Mouse (Mus musculus): ENCODE measurements at regions not wholly inside any gene's neighbourhood (a gene's known extent, or its start where the extent isn't known, plus 50 kb on each side); places are given as distances from the start of the nearest gene placed in this dataset.

GRCm38 (mm10) chr17:51683318-51683717, 149.8 kb downstream of the Satb1 start:
- no peaks in the 10 kb centered on the region for H3K27me3 ChIP-seq (ENCODE audit: control insufficient read depth, insufficient read depth, low read length)
- 81% methylated on average over 4 of the region's 4 CpGs for WGBS
- H3K4me3 ChIP-seq (ENCODE audit: control insufficient read depth in 1 of 2, insufficient read depth in 1 of 2, low read depth in 1 of 2, low read length in 2 of 2): no peak overlapping the region
- H3K27ac ChIP-seq (replicated peaks in 1 of 2; ENCODE audit: control insufficient read depth in 1 of 2, insufficient read depth in 1 of 2, low read depth in 2 of 2, low read length in 2 of 2): no peak overlapping the region
- H3K4me2 ChIP-seq (ENCODE audit: low read length): no peak overlapping the region
- no peak overlapping the region for H3K9ac ChIP-seq (ENCODE audit: low read length)
- H3K36me3 ChIP-seq (ENCODE audit: control insufficient read depth, insufficient read depth, low read length): no peaks in the 10 kb centered on the region
- ATAC-seq (ENCODE audit: insufficient number of reproducible peaks, insufficient read depth, low FRiP score, low read depth): no peak
- H3K4me1 ChIP-seq (ENCODE audit: control insufficient read depth in 2 of 2, insufficient read depth in 2 of 2, low read length in 2 of 2): peaks cover 0 to 2% of the 10 kb centered on the region in 2 experiments; a peak in 1 of 4 replicates
- no peaks in the 10 kb centered on the region for H3K9me3 ChIP-seq (ENCODE audit: control insufficient read depth, low read length)

DNA sequence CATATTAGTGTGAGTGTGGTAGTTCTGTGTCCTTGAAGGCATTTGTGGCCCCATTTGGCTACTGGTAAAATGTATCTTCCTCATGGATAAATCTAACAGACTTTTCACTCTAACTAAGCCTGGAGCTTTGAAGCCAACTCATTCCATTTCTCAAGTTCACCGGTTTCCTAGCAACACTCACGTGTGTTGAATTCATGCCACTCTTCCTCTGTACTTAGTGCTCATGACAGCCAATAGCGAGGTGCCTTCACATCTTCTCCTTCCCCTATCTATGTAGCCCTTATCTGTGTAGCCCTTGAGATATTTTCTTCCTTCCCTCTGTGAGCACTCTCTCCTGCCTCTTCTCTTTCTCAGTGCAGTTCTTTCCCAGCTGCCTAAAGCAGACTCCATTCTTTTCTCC, 150.7 kb downstream of the Satb1 start:
- H3K4me1 ChIP-seq (ENCODE audit: control insufficient read depth in 2 of 2, insufficient read depth in 2 of 2, low read length in 2 of 2): peaks cover 0 to 1% of the 10 kb centered on the region in 2 experiments; a peak in 1 of 4 replicates
- 47% methylated on average over 3 of the region's 3 CpGs for WGBS
- no peaks in the 10 kb centered on the region for H3K9me3 ChIP-seq (ENCODE audit: control insufficient read depth, low read length)
- H3K27me3 ChIP-seq (ENCODE audit: control insufficient read depth, insufficient read depth, low read length): no peaks in the 10 kb centered on the region
- no peaks in the 10 kb centered on the region for H3K36me3 ChIP-seq (ENCODE audit: control insufficient read depth, insufficient read depth, low read length)
- no peak for ATAC-seq (ENCODE audit: insufficient number of reproducible peaks, insufficient read depth, low FRiP score, low read depth)
- no peak overlapping the region for H3K27ac ChIP-seq (replicated peaks in 1 of 2; ENCODE audit: control insufficient read depth in 1 of 2, insufficient read depth in 1 of 2, low read depth in 2 of 2, low read length in 2 of 2)
- no peak overlapping the region for H3K4me3 ChIP-seq (ENCODE audit: control insufficient read depth in 1 of 2, insufficient read depth in 1 of 2, low read depth in 1 of 2, low read length in 2 of 2)
- H3K4me2 ChIP-seq (ENCODE audit: low read length): no peak overlapping the region
- no peak overlapping the region for H3K9ac ChIP-seq (ENCODE audit: low read length)

- Histone ChIP-seq H3K4me3 (ENCODE audit: control insufficient read depth in 1 of 2, insufficient read depth in 1 of 2, low read depth in 1 of 2, low read length in 2 of 2) (no peak overlapping the region), H3K9ac (ENCODE audit: low read length) (no peak overlapping the region), H3K27me3 (ENCODE audit: control insufficient read depth, insufficient read depth, low read length) (no peaks in the 10 kb centered on the region), H3K4me2 (ENCODE audit: low read length) (no peak overlapping the region), H3K4me1 (ENCODE audit: control insufficient read depth in 2 of 2, insufficient read depth in 2 of 2, low read length in 2 of 2) (no peaks in the 10 kb centered on the region), H3K9me3 (ENCODE audit: control insufficient read depth, low read length) (no peaks in the 10 kb centered on the region), H3K36me3 (ENCODE audit: control insufficient read depth, insufficient read depth, low read length) (no peaks in the 10 kb centered on the region), H3K27ac (replicated peaks in 1 of 2; ENCODE audit: control insufficient read depth in 1 of 2, insufficient read depth in 1 of 2, low read depth in 2 of 2, low read length in 2 of 2) (no peak overlapping the region)
- WGBS: 87% methylated on average over 8 of the region's 8 CpGs
- no peak for ATAC-seq (ENCODE audit: insufficient number of reproducible peaks, insufficient read depth, low FRiP score, low read depth)
Observed at GRCm38 (mm10) chr17:51677451-51677850, 155.6 kb downstream of the Satb1 start.

GRCm38 (mm10) chr17:51658408-51658807, 174.7 kb downstream of the Satb1 start:
- no peak overlapping the region for H3K4me3 ChIP-seq (ENCODE audit: control insufficient read depth in 1 of 2, insufficient read depth in 1 of 2, low read depth in 1 of 2, low read length in 2 of 2)
- 65% methylated on average over 4 of the region's 4 CpGs for WGBS
- no peak for ATAC-seq (ENCODE audit: insufficient number of reproducible peaks, insufficient read depth, low FRiP score, low read depth)
- H3K9ac ChIP-seq (ENCODE audit: low read length): no peak overlapping the region
- H3K27me3 ChIP-seq (ENCODE audit: control insufficient read depth, insufficient read depth, low read length): no peaks in the 10 kb centered on the region
- H3K4me1 ChIP-seq (ENCODE audit: control insufficient read depth in 2 of 2, insufficient read depth in 2 of 2, low read length in 2 of 2): no peaks in the 10 kb centered on the region
- H3K4me2 ChIP-seq (ENCODE audit: low read length): no peak overlapping the region
- H3K9me3 ChIP-seq (ENCODE audit: control insufficient read depth, low read length): no peaks in the 10 kb centered on the region
- H3K36me3 ChIP-seq (ENCODE audit: control insufficient read depth, insufficient read depth, low read length): no peaks in the 10 kb centered on the region
- H3K27ac ChIP-seq (replicated peaks in 1 of 2; ENCODE audit: control insufficient read depth in 1 of 2, insufficient read depth in 1 of 2, low read depth in 2 of 2, low read length in 2 of 2): no peak overlapping the region

DNA sequence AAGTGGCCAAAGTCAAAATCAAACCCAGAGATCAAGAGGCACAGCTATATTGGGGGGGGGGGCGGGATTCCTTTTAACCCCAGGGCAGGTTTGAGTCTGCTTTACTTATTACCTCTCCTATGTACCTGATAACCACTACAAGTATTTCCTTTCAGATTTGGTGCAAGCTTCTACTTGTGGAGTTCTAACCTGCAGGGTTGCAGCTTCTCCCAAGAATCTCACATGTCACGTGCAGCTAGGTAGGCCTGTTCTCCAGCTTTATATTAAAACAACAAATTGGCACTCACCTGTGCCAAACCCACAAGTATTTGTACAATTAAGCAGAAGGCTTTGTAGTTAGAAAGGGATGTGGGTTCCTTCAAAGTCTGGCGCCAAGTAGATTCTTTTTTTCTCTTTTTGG, 179.2 kb downstream of the Satb1 start:
- Histone ChIP-seq H3K27ac (replicated peaks in 1 of 2; ENCODE audit: control insufficient read depth in 1 of 2, insufficient read depth in 1 of 2, low read depth in 2 of 2, low read length in 2 of 2) (no peak overlapping the region), H3K4me2 (ENCODE audit: low read length) (no peak overlapping the region), H3K27me3 (ENCODE audit: control insufficient read depth, insufficient read depth, low read length) (no peaks in the 10 kb centered on the region), H3K36me3 (ENCODE audit: control insufficient read depth, insufficient read depth, low read length) (no peaks in the 10 kb centered on the region), H3K4me3 (ENCODE audit: control insufficient read depth in 1 of 2, insufficient read depth in 1 of 2, low read depth in 1 of 2, low read length in 2 of 2) (no peak overlapping the region), H3K9ac (ENCODE audit: low read length) (no peak overlapping the region), H3K9me3 (ENCODE audit: control insufficient read depth, low read length) (no peaks in the 10 kb centered on the region), H3K4me1 (ENCODE audit: control insufficient read depth in 2 of 2, insufficient read depth in 2 of 2, low read length in 2 of 2) (no peaks in the 10 kb centered on the region)
- ATAC-seq (ENCODE audit: insufficient number of reproducible peaks, insufficient read depth, low FRiP score, low read depth): no peak
- 70% methylated on average over 3 of the region's 3 CpGs for WGBS

DNA sequence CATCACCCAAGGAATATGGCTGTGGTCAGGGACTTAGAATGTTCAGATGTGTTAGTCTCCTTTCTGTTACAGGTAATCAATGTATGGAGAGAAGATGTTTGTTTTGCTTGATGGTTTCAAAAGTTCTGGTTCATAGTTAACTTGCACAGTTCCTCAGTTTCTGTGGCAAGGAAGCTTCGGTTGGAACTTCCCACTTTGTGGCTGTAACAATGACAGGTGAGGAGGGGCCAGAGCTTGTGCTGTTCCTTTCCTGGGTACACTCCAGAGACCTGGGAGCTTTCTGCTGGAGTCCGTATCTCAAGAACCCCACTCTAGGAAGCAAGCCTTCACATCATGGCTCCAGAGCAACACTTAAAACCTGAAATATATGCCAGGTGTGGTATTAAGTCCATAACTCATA, 181.2 kb downstream of the Satb1 start:
- Histone ChIP-seq H3K4me3 (ENCODE audit: control insufficient read depth in 1 of 2, insufficient read depth in 1 of 2, low read depth in 1 of 2, low read length in 2 of 2) (no peak overlapping the region), H3K4me2 (ENCODE audit: low read length) (no peak overlapping the region), H3K27me3 (ENCODE audit: control insufficient read depth, insufficient read depth, low read length) (no peaks in the 10 kb centered on the region), H3K9me3 (ENCODE audit: control insufficient read depth, low read length) (no peaks in the 10 kb centered on the region), H3K9ac (ENCODE audit: low read length) (no peak overlapping the region), H3K4me1 (ENCODE audit: control insufficient read depth in 2 of 2, insufficient read depth in 2 of 2, low read length in 2 of 2) (no peaks in the 10 kb centered on the region), H3K27ac (replicated peaks in 1 of 2; ENCODE audit: control insufficient read depth in 1 of 2, insufficient read depth in 1 of 2, low read depth in 2 of 2, low read length in 2 of 2) (no peak overlapping the region), H3K36me3 (ENCODE audit: control insufficient read depth, insufficient read depth, low read length) (no peaks in the 10 kb centered on the region)
- ATAC-seq (ENCODE audit: insufficient number of reproducible peaks, insufficient read depth, low FRiP score, low read depth): no peak
- 75% methylated on average over 2 of the region's 2 CpGs for WGBS

GRCm38 (mm10) chr17:51649213-51649815, 183.8 kb downstream of the Satb1 start:
- 77% methylated on average over 12 of the region's 12 CpGs for WGBS

GRCm38 (mm10) chr17:51646416-51646815, 186.7 kb downstream of the Satb1 start:
- 49% methylated on average over 2 of the region's 2 CpGs for WGBS
- ATAC-seq (ENCODE audit: insufficient number of reproducible peaks, insufficient read depth, low FRiP score, low read depth): no peak
- H3K9ac ChIP-seq (ENCODE audit: low read length): no peak overlapping the region
- no peaks in the 10 kb centered on the region for H3K27me3 ChIP-seq (ENCODE audit: control insufficient read depth, insufficient read depth, low read length)
- H3K4me3 ChIP-seq (ENCODE audit: control insufficient read depth in 1 of 2, insufficient read depth in 1 of 2, low read depth in 1 of 2, low read length in 2 of 2): no peak overlapping the region
- no peaks in the 10 kb centered on the region for H3K9me3 ChIP-seq (ENCODE audit: control insufficient read depth, low read length)
- no peaks in the 10 kb centered on the region for H3K4me1 ChIP-seq (ENCODE audit: control insufficient read depth in 2 of 2, insufficient read depth in 2 of 2, low read length in 2 of 2)
- H3K36me3 ChIP-seq (ENCODE audit: control insufficient read depth, insufficient read depth, low read length): no peaks in the 10 kb centered on the region
- H3K27ac ChIP-seq (replicated peaks in 1 of 2; ENCODE audit: control insufficient read depth in 1 of 2, insufficient read depth in 1 of 2, low read depth in 2 of 2, low read length in 2 of 2): no peak overlapping the region
- H3K4me2 ChIP-seq (ENCODE audit: low read length): no peak overlapping the region

More at GRCm38 (mm10) chr17:51649213-51649815, 183.8 kb downstream of the Satb1 start:
- Histone ChIP-seq H3K27me3 (ENCODE audit: control insufficient read depth, insufficient read depth, low read length) (no peaks in the 10 kb centered on the region), H3K36me3 (ENCODE audit: control insufficient read depth, insufficient read depth, low read length) (no peaks in the 10 kb centered on the region), H3K27ac (replicated peaks in 1 of 2; ENCODE audit: control insufficient read depth in 1 of 2, insufficient read depth in 1 of 2, low read depth in 2 of 2, low read length in 2 of 2) (no peak overlapping the region), H3K9me3 (ENCODE audit: control insufficient read depth, low read length) (no peaks in the 10 kb centered on the region), H3K4me1 (ENCODE audit: control insufficient read depth in 2 of 2, insufficient read depth in 2 of 2, low read length in 2 of 2) (no peaks in the 10 kb centered on the region), H3K4me2 (ENCODE audit: low read length) (no peak overlapping the region), H3K4me3 (ENCODE audit: control insufficient read depth in 1 of 2, insufficient read depth in 1 of 2, low read depth in 1 of 2, low read length in 2 of 2) (no peak overlapping the region), H3K9ac (ENCODE audit: low read length) (no peak overlapping the region)
- ATAC-seq (ENCODE audit: insufficient number of reproducible peaks, insufficient read depth, low FRiP score, low read depth): no peak
